Mouse (Mus musculus): ENCODE results near the gene Lats2. TPM values are rescaled to one million over a fixed set of nuclear protein-coding genes. Genes with fewer than 3 reads are reported as not detected.
A peak's percentile ranks its signal among the peaks of the same experiment; 100 is the strongest.
"Not testable (repeated sequence)": the region's sequence is repeated elsewhere in the genome, so short reads cannot be mapped to it uniquely, and the experiment has no call there.

Gene Lats2
- polyA plus RNA-seq, 1 experiment from 2014 or later: 21.5 TPM

- WGBS: 84% methylated on average over 6 of the region's 6 CpGs
Observed at GRCm38 (mm10) chr14:57772157-57772815, 14.1 kb upstream of the Lats2 start.

GRCm38 (mm10) chr14:57769102-57769501 is 10.9 kb upstream of the Lats2 start:
- H3K9ac ChIP-seq (replicated peaks; ENCODE audit: low read depth, low read length): no peak overlapping the region
- H3K9me3 ChIP-seq (ENCODE audit: control insufficient read depth, low read depth, low read length): no peaks in the 10 kb centered on the region
- no peak overlapping the region for H3K4me2 ChIP-seq (replicated peaks; ENCODE audit: low read depth, low read length)
- WGBS: 89% methylated on average over 5 of the region's 5 CpGs
- H3K27me3 ChIP-seq (ENCODE audit: control insufficient read depth, insufficient read depth, low read length): no peaks in the 10 kb centered on the region
- no peak overlapping the region for H3K4me3 ChIP-seq (ENCODE audit: low read depth, low read length)
- no peak for ATAC-seq (ENCODE audit: insufficient number of reproducible peaks, insufficient read depth, low FRiP score, low read depth)
- no peaks in the 10 kb centered on the region for H3K36me3 ChIP-seq (ENCODE audit: control insufficient read depth, insufficient read depth, low read length)
- H3K27ac ChIP-seq (ENCODE audit: low read length): no peak overlapping the region
- H3K4me1 ChIP-seq (ENCODE audit: control insufficient read depth, insufficient read depth, low read length): no peaks in the 10 kb centered on the region

More at GRCm38 (mm10) chr14:57772157-57772815, 14.1 kb upstream of the Lats2 start:
- Histone ChIP-seq H3K9me3 (ENCODE audit: control insufficient read depth, low read depth, low read length) (no peaks in the 10 kb centered on the region), H3K27ac (ENCODE audit: low read length) (no peak overlapping the region), H3K4me1 (ENCODE audit: control insufficient read depth, insufficient read depth, low read length) (no peaks in the 10 kb centered on the region), H3K4me3 (ENCODE audit: low read depth, low read length) (no peak overlapping the region), H3K36me3 (ENCODE audit: control insufficient read depth, insufficient read depth, low read length) (no peaks in the 10 kb centered on the region), H3K4me2 (replicated peaks; ENCODE audit: low read depth, low read length) (no peak overlapping the region), H3K9ac (replicated peaks; ENCODE audit: low read depth, low read length) (no peak overlapping the region), H3K27me3 (ENCODE audit: control insufficient read depth, insufficient read depth, low read length) (no peaks in the 10 kb centered on the region)
- no peak for ATAC-seq (ENCODE audit: insufficient number of reproducible peaks, insufficient read depth, low FRiP score, low read depth)

- Histone ChIP-seq H3K27me3 (ENCODE audit: control insufficient read depth, insufficient read depth, low read length) (no peaks in the 10 kb centered on the region), H3K4me1 (ENCODE audit: control insufficient read depth, insufficient read depth, low read length) (no peaks in the 10 kb centered on the region), H3K9ac (replicated peaks; ENCODE audit: low read depth, low read length) (no peak overlapping the region), H3K9me3 (ENCODE audit: control insufficient read depth, low read depth, low read length) (no peaks in the 10 kb centered on the region), H3K4me2 (replicated peaks; ENCODE audit: low read depth, low read length) (no peak overlapping the region), H3K27ac (ENCODE audit: low read length) (no peak overlapping the region), H3K4me3 (ENCODE audit: low read depth, low read length) (no peak overlapping the region), H3K36me3 (ENCODE audit: control insufficient read depth, insufficient read depth, low read length) (no peaks in the 10 kb centered on the region)
- WGBS: 63% methylated on average over 10 of the region's 10 CpGs
- no peak for ATAC-seq (ENCODE audit: insufficient number of reproducible peaks, insufficient read depth, low FRiP score, low read depth)
Observed at GRCm38 (mm10) chr14:57760447-57761412, 2.5 kb upstream of the Lats2 start.

- no peak for ATAC-seq (ENCODE audit: insufficient number of reproducible peaks, insufficient read depth, low FRiP score, low read depth)
- H3K27me3 ChIP-seq (ENCODE audit: control insufficient read depth, insufficient read depth, low read length): no peaks in the 10 kb centered on the region
- H3K4me1 ChIP-seq (ENCODE audit: control insufficient read depth, insufficient read depth, low read length): peaks cover 8% of the 10 kb centered on the region; the same call in 1 of the 2 replicates
- 88% methylated on average over 4 of the region's 4 CpGs for WGBS
- no peak overlapping the region for H3K4me2 ChIP-seq (replicated peaks; ENCODE audit: low read depth, low read length)
- no peaks in the 10 kb centered on the region for H3K9me3 ChIP-seq (ENCODE audit: control insufficient read depth, low read depth, low read length)
- H3K36me3 ChIP-seq (ENCODE audit: control insufficient read depth, insufficient read depth, low read length): no peaks in the 10 kb centered on the region
- H3K27ac ChIP-seq (ENCODE audit: low read length): no peak overlapping the region
- H3K4me3 ChIP-seq (ENCODE audit: low read depth, low read length): no peak overlapping the region
- H3K9ac ChIP-seq (replicated peaks; ENCODE audit: low read depth, low read length): no peak overlapping the region
Observed at GRCm38 (mm10) chr14:57756094-57756493, 2.1 kb downstream of the Lats2 start.

- no peak for ATAC-seq (ENCODE audit: insufficient number of reproducible peaks, insufficient read depth, low FRiP score, low read depth)
- H3K9ac ChIP-seq (replicated peaks; ENCODE audit: low read depth, low read length): no peak overlapping the region
Observed at GRCm38 (mm10) chr14:57755661-57756060, 2.5 kb downstream of the Lats2 start.

GRCm38 (mm10) chr14:57753351-57753992 is 4.7 kb downstream of the Lats2 start:
- Histone ChIP-seq H3K36me3 (ENCODE audit: control insufficient read depth, insufficient read depth, low read length) (no peaks in the 10 kb centered on the region), H3K4me1 (ENCODE audit: control insufficient read depth, insufficient read depth, low read length) (peaks cover 8% of the 10 kb centered on the region; the same call in 1 of the 2 replicates), H3K9ac (replicated peaks; ENCODE audit: low read depth, low read length) (no peak overlapping the region), H3K4me3 (ENCODE audit: low read depth, low read length) (no peak overlapping the region), H3K4me2 (replicated peaks; ENCODE audit: low read depth, low read length) (no peak overlapping the region), H3K27ac (ENCODE audit: low read length) (peak overlapping the region; percentile 66), H3K9me3 (ENCODE audit: control insufficient read depth, low read depth, low read length) (no peaks in the 10 kb centered on the region), H3K27me3 (ENCODE audit: control insufficient read depth, insufficient read depth, low read length) (no peaks in the 10 kb centered on the region)
- ATAC-seq (ENCODE audit: insufficient number of reproducible peaks, insufficient read depth, low FRiP score, low read depth): no peak; the same call in 1 of the 2 replicates
- WGBS: 8% methylated on average over 9 of the region's 9 CpGs

More at GRCm38 (mm10) chr14:57755661-57756060, 2.5 kb downstream of the Lats2 start:
- no peak overlapping the region for H3K4me3 ChIP-seq (ENCODE audit: low read depth, low read length)
- H3K9me3 ChIP-seq (ENCODE audit: control insufficient read depth, low read depth, low read length): no peaks in the 10 kb centered on the region
- H3K27ac ChIP-seq (ENCODE audit: low read length): no peak overlapping the region
- H3K4me1 ChIP-seq (ENCODE audit: control insufficient read depth, insufficient read depth, low read length): peaks cover 8% of the 10 kb centered on the region; the same call in 1 of the 2 replicates
- no peaks in the 10 kb centered on the region for H3K36me3 ChIP-seq (ENCODE audit: control insufficient read depth, insufficient read depth, low read length)
- no peak overlapping the region for H3K4me2 ChIP-seq (replicated peaks; ENCODE audit: low read depth, low read length)
- no peaks in the 10 kb centered on the region for H3K27me3 ChIP-seq (ENCODE audit: control insufficient read depth, insufficient read depth, low read length)
- WGBS: 94% methylated on average over 2 of the region's 2 CpGs

- not testable (repeated sequence) for H3K27me3 ChIP-seq (ENCODE audit: control insufficient read depth, insufficient read depth, low read length)
Observed at GRCm38 (mm10) chr14:57751006-57751405, 7.2 kb downstream of the Lats2 start.

GRCm38 (mm10) chr14:57749501-57749900 is 8.7 kb downstream of the Lats2 start:
- H3K27ac ChIP-seq (ENCODE audit: low read length): no peak overlapping the region

More at GRCm38 (mm10) chr14:57751006-57751405, 7.2 kb downstream of the Lats2 start:
- ATAC-seq (ENCODE audit: insufficient number of reproducible peaks, insufficient read depth, low FRiP score, low read depth); H3K4me1 ChIP-seq (ENCODE audit: control insufficient read depth, insufficient read depth, low read length); H3K36me3 ChIP-seq (ENCODE audit: control insufficient read depth, insufficient read depth, low read length); H3K9ac ChIP-seq (replicated peaks; ENCODE audit: low read depth, low read length); H3K4me3 ChIP-seq (ENCODE audit: low read depth, low read length); H3K27ac ChIP-seq (ENCODE audit: low read length); H3K9me3 ChIP-seq (ENCODE audit: control insufficient read depth, low read depth, low read length); H3K4me2 ChIP-seq (replicated peaks; ENCODE audit: low read depth, low read length): not testable (repeated sequence)

More at GRCm38 (mm10) chr14:57749501-57749900, 8.7 kb downstream of the Lats2 start:
- ATAC-seq (ENCODE audit: insufficient number of reproducible peaks, insufficient read depth, low FRiP score, low read depth): no peak
- WGBS: 57% methylated on average over 2 of the region's 2 CpGs
- H3K9me3 ChIP-seq (ENCODE audit: control insufficient read depth, low read depth, low read length): no peaks in the 10 kb centered on the region
- H3K9ac ChIP-seq (replicated peaks; ENCODE audit: low read depth, low read length): no peak overlapping the region
- no peak overlapping the region for H3K4me3 ChIP-seq (ENCODE audit: low read depth, low read length)
- H3K36me3 ChIP-seq (ENCODE audit: control insufficient read depth, insufficient read depth, low read length): no peaks in the 10 kb centered on the region
- H3K27me3 ChIP-seq (ENCODE audit: control insufficient read depth, insufficient read depth, low read length): no peaks in the 10 kb centered on the region
- peaks cover 8% of the 10 kb centered on the region; the same call in 1 of the 2 replicates for H3K4me1 ChIP-seq (ENCODE audit: control insufficient read depth, insufficient read depth, low read length)
- H3K4me2 ChIP-seq (replicated peaks; ENCODE audit: low read depth, low read length): no peak overlapping the region
